Mouse (Mus musculus) forebrain, embryonic 10.5 days (tissue): Measurements from ENCODE around the gene Fosl2. TPM values are rescaled to one million over a fixed set of nuclear protein-coding genes. Genes with fewer than 3 reads are reported as not detected.

Experiments used
- DNase-seq: peaks from one replicate; pipeline ENCODE4 v3.0.0-alpha.2; 2017; ENCODE audit warnings: low spot score; ENCODE audit errors: extremely low spot score
- H3K27ac ChIP-seq: fragments of 300-500 bp; sonication (generic); 2 replicates; pipeline ENCODE4 v1.5.1; 2016; ENCODE audit warnings: mild to moderate bottlenecking
- H3K27me3 ChIP-seq: fragments of 300-500 bp; sonication (generic); 2 replicates; pipeline ENCODE4 v1.6.1; 2016; ENCODE audit warnings: mild to moderate bottlenecking; ENCODE audit not compliant: poor library complexity, severe bottlenecking
- H3K36me3 ChIP-seq: fragments of 300-500 bp; sonication (generic); replicated peaks from 2 replicates; pipeline ENCODE4 v1.6.1; 2016; ENCODE audit warnings: mild to moderate bottlenecking, moderate library complexity
- H3K4me1 ChIP-seq: fragments of 300-500 bp; sonication (generic); 2 replicates; pipeline ENCODE4 v1.6.1; 2016
- H3K4me3 ChIP-seq: fragments of 300-500 bp; sonication (generic); 2 replicates; pipeline ENCODE4 v1.5.1; 2016; ENCODE audit warnings: mild to moderate bottlenecking, moderate library complexity
- H3K9me3 ChIP-seq: fragments of 300-500 bp; sonication (generic); 2 replicates; pipeline ENCODE4 v1.6.1; 2016; ENCODE audit warnings: mild to moderate bottlenecking, moderate library complexity
- WGBS: fragments of 180-500 bp; shearing (Covaris S2); methylation state at CpG from one replicate; pipeline ENCODE4 v1.1.7; 2016; 5-methylcytosine and 5-hydroxymethylcytosine counted together
- polyA plus RNA-seq: library from polyadenylated mRNA; unstranded; fragments of >200 nt; fragmentation: Nextera tagmentation; extraction: Ambion mirVana; gene quantifications from 2 replicates; pipeline ENCODE4 v1.2.1, GENCODE M21; 2016

The Fosl2 gene
- polyA plus RNA-seq, 1 experiment from 2014 or later = 0.32 TPM

- H3K4me3 ChIP-seq = no peak overlapping the region; the same call in 1 of the 2 replicates
- peaks cover 47% of the 10 kb centered on the region for H3K4me1 ChIP-seq
- WGBS = 70% methylated on average over 10 of the region's 10 CpGs
- peaks cover 59% of the 10 kb centered on the region for H3K27me3 ChIP-seq
- no peaks in the 10 kb centered on the region for H3K9me3 ChIP-seq
- H3K36me3 ChIP-seq = no peaks in the 10 kb centered on the region
- no peak for DNase-seq
- H3K27ac ChIP-seq = no peak overlapping the region
These were observed 3.0 kb downstream of the Fosl2 start for GRCm38 (mm10) chr5:32138446-32139195.

DNA sequence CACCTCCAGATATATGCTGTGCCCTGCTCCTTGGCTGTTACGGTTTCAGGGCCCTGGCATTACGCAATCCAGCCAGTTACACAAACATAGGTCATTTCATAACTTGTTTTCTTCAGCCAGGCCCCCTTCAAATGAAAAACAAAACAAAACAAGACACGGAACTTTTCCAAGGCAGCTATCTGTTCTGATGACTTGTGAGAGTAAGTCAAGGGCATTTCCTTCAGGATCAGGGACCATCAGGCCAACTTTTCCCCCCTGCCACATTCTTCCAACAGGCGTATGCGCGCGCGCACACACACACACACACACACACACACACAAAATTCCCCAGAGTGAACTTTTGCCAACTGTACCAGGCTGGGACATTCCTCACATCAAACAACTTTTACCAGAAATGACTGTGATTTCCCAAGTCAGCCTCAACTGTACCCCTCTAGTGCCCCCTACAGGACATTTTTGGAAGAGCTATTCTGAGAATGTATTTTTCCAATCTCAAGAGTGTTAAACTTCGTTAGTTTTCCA, 4.0 kb downstream of the Fosl2 start:
- Histone ChIP-seq H3K27me3 (peaks cover 49% of the 10 kb centered on the region), H3K9me3 (no peaks in the 10 kb centered on the region), H3K4me1 (peaks cover 38% of the 10 kb centered on the region), H3K4me3 (no peak overlapping the region), H3K36me3 (no peaks in the 10 kb centered on the region), H3K27ac (no peak overlapping the region)
- WGBS = 44% methylated on average over 9 of the region's 9 CpGs
- no peak for DNase-seq

GRCm38 (mm10) chr5:32141899-32142298, 6.3 kb downstream of the Fosl2 start:
- Histone ChIP-seq H3K27me3 (peaks cover 26% of the 10 kb centered on the region), H3K4me1 (peaks cover 16% of the 10 kb centered on the region), H3K9me3 (no peaks in the 10 kb centered on the region), H3K27ac (no peak overlapping the region), H3K4me3 (no peak overlapping the region), H3K36me3 (no peaks in the 10 kb centered on the region)
- 77% methylated on average over 2 of the region's 2 CpGs for WGBS
- DNase-seq = no peak

- Histone ChIP-seq H3K4me3 (no peak overlapping the region), H3K36me3 (peaks cover 4% of the 10 kb centered on the region; the same call in 1 of the 2 replicates), H3K27ac (no peak overlapping the region), H3K27me3 (peaks cover 10% of the 10 kb centered on the region), H3K4me1 (peaks cover 10% of the 10 kb centered on the region), H3K9me3 (no peaks in the 10 kb centered on the region)
- no peak for DNase-seq
- WGBS = 72% methylated on average over 13 of the region's 13 CpGs
These were observed 7.9 kb downstream of the Fosl2 start for GRCm38 (mm10) chr5:32143433-32143970.

- Histone ChIP-seq H3K4me1 (peaks cover 19% of the 10 kb centered on the region), H3K27ac (no peak overlapping the region), H3K9me3 (no peaks in the 10 kb centered on the region), H3K36me3 (peaks cover 4% of the 10 kb centered on the region; the same call in 1 of the 2 replicates), H3K4me3 (no peak overlapping the region), H3K27me3 (peaks cover 16% of the 10 kb centered on the region)
- WGBS = 93% methylated on average over 6 of the region's 6 CpGs
- no peak for DNase-seq
These were observed 10.7 kb downstream of the Fosl2 start for GRCm38 (mm10) chr5:32146281-32146680.

DNA sequence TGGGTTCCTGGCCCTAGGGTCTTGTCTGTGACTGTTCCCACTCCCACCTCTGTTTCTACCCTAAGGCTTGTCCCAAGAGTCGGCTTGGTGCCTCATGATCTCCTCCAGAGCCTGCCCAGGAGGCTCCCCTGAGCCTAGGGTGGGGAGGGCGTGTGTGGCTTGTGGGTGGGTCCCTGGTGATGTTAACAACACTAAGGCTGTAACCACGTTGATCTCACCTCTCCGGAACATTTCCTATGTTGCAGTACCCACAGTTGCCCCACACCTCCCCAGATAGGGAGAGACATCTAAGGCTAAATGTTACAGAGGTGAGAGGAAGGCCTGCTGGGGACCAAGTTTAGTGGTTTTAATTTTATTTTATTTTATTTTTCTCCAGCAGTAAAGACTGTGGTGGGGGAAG, 13.0 kb downstream of the Fosl2 start:
- Histone ChIP-seq H3K4me1 (peaks cover 31% of the 10 kb centered on the region), H3K27me3 (peaks cover 29% of the 10 kb centered on the region), H3K27ac (no peak overlapping the region), H3K9me3 (no peaks in the 10 kb centered on the region), H3K36me3 (peaks cover 4% of the 10 kb centered on the region; the same call in 1 of the 2 replicates), H3K4me3 (no peak overlapping the region)
- WGBS = 88% methylated on average over 4 of the region's 4 CpGs
- no peak for DNase-seq

- peaks cover 38% of the 10 kb centered on the region for H3K27me3 ChIP-seq
- WGBS = 48% methylated on average over 4 of the region's 4 CpGs
- H3K4me1 ChIP-seq = peaks cover 33% of the 10 kb centered on the region
- H3K27ac ChIP-seq = 0 out of 2 replicates have a peak overlapping the region, but pooled peaks have one; percentile 49
- H3K36me3 ChIP-seq = peaks cover 4% of the 10 kb centered on the region; the same call in 1 of the 2 replicates
- no peak overlapping the region for H3K4me3 ChIP-seq
- DNase-seq = no peak
- H3K9me3 ChIP-seq = no peaks in the 10 kb centered on the region
These were observed 15.6 kb downstream of the Fosl2 start for GRCm38 (mm10) chr5:32151244-32151643.

DNA sequence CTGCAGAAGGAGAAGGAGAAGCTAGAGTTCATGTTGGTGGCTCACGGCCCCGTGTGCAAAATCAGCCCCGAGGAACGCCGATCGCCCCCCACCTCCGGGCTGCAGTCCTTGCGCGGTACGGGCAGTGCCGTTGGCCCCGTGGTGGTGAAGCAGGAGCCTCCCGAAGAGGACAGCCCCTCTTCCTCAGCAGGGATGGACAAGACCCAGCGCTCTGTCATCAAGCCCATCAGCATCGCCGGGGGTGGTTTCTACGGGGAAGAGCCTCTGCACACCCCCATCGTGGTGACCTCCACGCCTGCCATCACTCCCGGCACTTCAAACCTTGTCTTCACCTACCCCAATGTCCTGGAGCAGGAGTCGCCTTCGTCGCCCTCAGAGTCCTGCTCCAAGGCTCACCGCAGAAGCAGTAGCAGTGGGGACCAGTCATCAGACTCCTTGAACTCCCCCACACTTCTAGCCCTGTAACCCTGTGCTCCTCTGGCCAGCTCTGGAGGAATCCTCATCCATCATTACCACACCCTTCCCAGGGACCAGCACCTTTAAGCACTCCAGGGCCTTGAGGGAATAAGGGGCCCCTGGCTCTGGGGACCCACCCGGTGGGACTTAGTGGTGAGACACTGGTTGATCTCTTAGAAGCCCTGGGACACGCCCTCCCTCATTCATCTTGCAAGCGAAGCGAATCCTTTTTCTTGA, 17.3 kb downstream of the Fosl2 start:
- DNase-seq = no peak
- peaks cover 38% of the 10 kb centered on the region for H3K27me3 ChIP-seq
- H3K4me3 ChIP-seq = peak overlapping the region; percentile 30

GRCm38 (mm10) chr5:32153418-32153740, 17.8 kb downstream of the Fosl2 start:
- peaks cover 33% of the 10 kb centered on the region for H3K4me1 ChIP-seq
- WGBS = 20% methylated on average over 8 of the region's 8 CpGs
- peaks cover 38% of the 10 kb centered on the region for H3K27me3 ChIP-seq
- no peaks in the 10 kb centered on the region for H3K36me3 ChIP-seq
- DNase-seq = no peak
- H3K9me3 ChIP-seq = no peaks in the 10 kb centered on the region
- peak overlapping the region; percentile 44; the same call in 1 of the 2 replicates for H3K27ac ChIP-seq
- H3K4me3 ChIP-seq = peak overlapping the region; percentile 30

More for the DNA sequence above, 17.3 kb downstream of the Fosl2 start:
- Histone ChIP-seq H3K9me3 (no peaks in the 10 kb centered on the region), H3K36me3 (peaks cover under 1% of the 10 kb centered on the region; the same call in 1 of the 2 replicates), H3K4me1 (peaks cover 33% of the 10 kb centered on the region), H3K27ac (peak overlapping the region; percentile 44; the same call in 1 of the 2 replicates)
- WGBS = 68% methylated on average over 28 of the region's 28 CpGs

GRCm38 (mm10) chr5:32153791-32154490, 18.3 kb downstream of the Fosl2 start:
- DNase-seq = no peak
- Histone ChIP-seq H3K4me3 (peak overlapping the region; percentile 30; the same call in 1 of the 2 replicates), H3K9me3 (no peaks in the 10 kb centered on the region), H3K4me1 (peaks cover 33% of the 10 kb centered on the region), H3K27ac (no peak overlapping the region), H3K27me3 (peaks cover 38% of the 10 kb centered on the region), H3K36me3 (no peaks in the 10 kb centered on the region)
- WGBS = 65% methylated on average over 17 of the region's 17 CpGs

DNA sequence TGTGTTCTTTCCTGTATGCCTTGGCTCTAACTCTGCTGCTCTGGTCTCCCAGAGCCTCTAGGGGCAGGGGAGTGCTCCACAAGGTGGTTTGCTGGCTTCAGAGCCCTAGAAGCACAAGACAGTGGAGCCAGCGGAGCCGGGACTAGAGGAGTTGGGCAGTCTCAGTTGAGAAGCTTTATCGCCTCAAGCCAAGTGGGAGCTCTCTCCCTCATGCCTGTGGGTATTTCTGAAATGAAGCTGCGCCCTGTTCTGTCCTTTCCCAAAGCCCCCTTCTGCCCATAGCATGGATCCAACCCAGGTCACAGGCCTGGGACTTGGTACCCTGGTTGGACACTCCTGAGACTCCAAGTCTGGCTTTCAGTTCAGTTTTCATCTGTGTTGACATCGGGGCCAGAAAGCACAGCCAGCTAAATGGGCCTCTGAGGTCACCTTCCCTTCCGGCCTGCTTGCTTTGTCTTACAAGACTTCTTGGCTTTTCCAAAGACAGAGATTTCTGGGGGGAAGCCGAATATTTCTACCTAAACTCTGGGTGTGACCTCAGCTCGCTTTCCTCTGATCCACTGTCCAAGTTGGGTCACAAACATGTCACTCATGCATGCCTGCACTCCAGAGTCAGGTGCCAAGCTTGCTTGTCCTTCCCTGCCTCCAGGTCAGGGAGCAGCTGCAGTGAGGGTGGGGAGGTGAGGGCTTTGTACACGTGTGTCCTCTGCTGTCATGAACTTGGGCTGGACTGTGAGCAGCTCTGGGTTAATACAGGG, 19.5 kb downstream of the Fosl2 start:
- Histone ChIP-seq H3K4me1 (peaks cover 33% of the 10 kb centered on the region), H3K4me3 (no peak overlapping the region), H3K9me3 (no peaks in the 10 kb centered on the region), H3K36me3 (no peaks in the 10 kb centered on the region), H3K27me3 (peaks cover 32% of the 10 kb centered on the region), H3K27ac (no peak overlapping the region)
- DNase-seq = no peak
- 84% methylated on average over 9 of the region's 9 CpGs for WGBS

DNA sequence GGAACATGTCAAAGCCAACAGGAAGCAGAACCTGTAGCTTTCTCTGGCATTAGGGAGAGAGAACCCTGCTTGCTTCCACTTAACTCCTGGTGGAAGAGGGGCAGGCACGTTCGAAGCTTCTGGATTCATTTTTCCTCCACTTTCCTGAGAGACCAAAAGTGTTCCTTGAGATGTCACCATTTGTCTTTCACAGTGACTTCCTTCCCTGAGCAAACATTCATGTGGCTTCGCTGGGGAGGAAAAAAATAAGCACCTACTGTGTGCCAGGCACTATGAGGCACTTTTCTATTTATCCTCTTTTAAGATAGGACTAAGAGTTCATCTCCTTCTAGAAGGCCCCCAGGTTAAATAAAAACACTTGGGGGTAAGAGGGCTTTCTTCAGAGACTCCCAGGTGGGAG, 20.3 kb downstream of the Fosl2 start:
- Histone ChIP-seq H3K27me3 (peaks cover 26% of the 10 kb centered on the region), H3K4me3 (no peak overlapping the region), H3K9me3 (no peaks in the 10 kb centered on the region), H3K27ac (no peak overlapping the region), H3K4me1 (peaks cover 28% of the 10 kb centered on the region), H3K36me3 (no peaks in the 10 kb centered on the region)
- WGBS = 84% methylated on average over 3 of the region's 3 CpGs
- DNase-seq = no peak
